Mouse (Mus musculus): ENCODE results near the gene Fah.

Gene Fah

DNA sequence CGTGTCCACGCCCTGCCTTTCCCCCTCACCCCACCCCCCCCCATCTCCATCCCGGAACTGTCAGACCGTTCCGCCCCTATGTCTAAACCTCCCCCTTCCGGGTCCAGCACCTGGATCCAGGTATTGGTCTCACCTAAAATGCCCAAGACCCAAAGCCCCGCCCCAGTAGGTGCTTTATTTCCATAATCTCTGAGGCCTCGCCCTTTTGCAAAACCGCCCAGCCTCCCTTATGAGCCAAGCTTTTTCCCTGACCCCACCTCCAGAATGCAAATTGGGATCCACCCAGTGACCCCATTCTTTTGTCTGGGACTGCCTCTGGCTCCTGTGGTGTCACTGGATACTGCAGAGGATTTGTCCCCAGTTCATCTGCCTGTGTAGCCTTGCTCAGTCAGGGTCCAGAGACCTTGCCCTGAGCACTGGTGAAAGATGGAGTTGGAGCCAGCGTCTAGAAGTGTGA is at the start of gene Fah:
Gene Fah (minus strand): TSS at position 430 of the 457 bp plus-strand sequence.
- DNase-seq, result peak; percentile 80

- peak; percentile 10 for DNase-seq
Measured at GRCm38 (mm10) chr7:84652740-84653139, 46.2 kb upstream of the Fah start.

DNA sequence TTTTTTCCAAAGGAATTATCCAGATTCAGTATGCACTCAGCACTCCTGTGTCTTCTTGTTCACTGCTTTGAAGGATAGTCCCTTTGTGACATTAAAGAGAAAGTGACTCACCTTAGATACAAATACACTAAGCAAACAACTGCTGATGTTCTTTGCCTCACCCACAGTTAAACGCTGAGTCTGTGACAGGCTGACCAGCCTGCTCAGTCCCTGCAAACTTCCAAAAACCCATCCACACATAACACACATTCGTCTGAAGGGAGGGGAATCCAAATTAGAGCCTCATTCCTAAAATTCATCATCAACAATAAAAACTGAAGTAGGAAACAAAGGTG is 45.4 kb upstream of the Fah start:
- no peak for DNase-seq

GRCm38 (mm10) chr7:84651303-84651986 is 44.9 kb upstream of the Fah start:
- no peak for DNase-seq

- DNase-seq, result no peak
Measured at GRCm38 (mm10) chr7:84649016-84649415, 42.5 kb upstream of the Fah start.

GRCm38 (mm10) chr7:84646256-84646655 is 39.7 kb upstream of the Fah start:
- no peak for DNase-seq

GRCm38 (mm10) chr7:84643270-84643998 is 36.9 kb upstream of the Fah start:
- DNase-seq, result no peak

GRCm38 (mm10) chr7:84642159-84642928 is 35.8 kb upstream of the Fah start:
- peak; percentile 30 for DNase-seq

- no peak for DNase-seq
Measured at GRCm38 (mm10) chr7:84636939-84637338, 30.4 kb upstream of the Fah start.

DNA sequence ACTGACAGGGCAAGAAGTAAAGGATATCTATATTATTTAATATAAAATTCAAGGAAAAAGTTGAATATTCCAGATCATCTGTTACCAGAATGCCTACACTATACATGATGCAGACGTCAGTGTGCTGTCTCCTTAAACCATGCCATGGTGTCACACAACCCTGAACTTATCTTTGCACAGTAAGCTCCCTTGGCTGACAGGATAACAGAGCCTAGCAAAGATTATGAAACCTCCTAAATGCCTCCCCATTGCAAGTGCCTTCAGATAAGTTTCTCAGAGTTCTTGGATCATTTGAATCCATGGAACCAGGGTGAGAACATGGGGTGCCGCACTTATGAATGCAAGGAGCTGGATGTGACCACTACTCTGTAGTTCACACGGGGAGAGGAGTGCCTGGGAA is 25.4 kb upstream of the Fah start:
- no peak for DNase-seq

GRCm38 (mm10) chr7:84623718-84624117 is 17.2 kb upstream of the Fah start:
- DNase-seq, result no peak

- no peak for DNase-seq
Measured at GRCm38 (mm10) chr7:84620956-84621355, 14.4 kb upstream of the Fah start.

DNA sequence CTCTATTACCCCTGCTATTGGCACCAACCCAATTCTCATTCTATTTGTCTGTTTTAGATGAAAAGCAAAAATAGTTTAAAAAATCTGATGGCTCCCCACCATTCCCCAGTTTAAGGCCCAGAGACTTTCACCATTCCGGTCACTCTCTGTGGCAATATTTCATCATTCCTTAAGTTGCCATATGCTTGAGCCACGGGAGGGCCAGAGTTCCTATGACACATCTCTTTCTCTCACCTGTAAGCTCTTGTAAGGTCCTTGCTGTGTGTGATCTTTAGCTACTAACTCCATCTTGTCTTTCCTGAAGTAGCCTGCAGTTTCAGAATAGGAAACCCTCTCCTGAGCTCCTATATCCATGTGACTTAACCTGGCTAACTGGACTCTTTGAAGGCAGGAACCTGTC is 12.4 kb upstream of the Fah start:
- DNase-seq, result no peak

GRCm38 (mm10) chr7:84612445-84612844 is 5.9 kb upstream of the Fah start:
- DNase-seq, result no peak

GRCm38 (mm10) chr7:84611609-84612008 is 5.1 kb upstream of the Fah start:
- no peak for DNase-seq

DNA sequence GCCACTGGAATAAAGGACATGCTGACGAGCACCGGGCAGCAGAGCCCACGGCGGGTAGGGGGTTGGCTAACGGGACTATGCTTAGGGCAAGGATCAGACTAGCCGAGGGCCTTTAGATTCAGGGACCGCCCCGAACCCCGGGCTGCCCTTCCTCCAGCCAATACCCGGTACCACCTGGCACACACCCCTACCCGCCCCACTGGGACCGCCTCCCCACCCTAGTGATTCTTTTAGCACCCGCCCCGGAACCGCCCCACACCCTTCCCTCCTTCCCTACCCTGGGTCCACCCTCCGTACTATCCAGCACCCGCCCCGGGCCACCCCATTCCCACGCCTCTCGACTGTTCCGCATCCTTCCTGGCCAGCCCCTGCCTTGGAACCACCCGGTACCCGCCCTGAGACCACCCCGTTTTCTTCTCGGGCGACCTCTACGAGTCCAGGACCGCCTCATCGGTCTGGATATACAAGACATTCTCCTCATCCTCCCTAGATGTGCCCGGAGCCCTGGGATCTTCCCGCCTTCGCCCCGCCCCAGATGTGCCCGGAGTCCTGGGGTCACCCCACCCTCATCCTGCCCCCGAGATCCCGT is 724 bp downstream of the Fah start:
- peak; percentile 94 for DNase-seq

DNA sequence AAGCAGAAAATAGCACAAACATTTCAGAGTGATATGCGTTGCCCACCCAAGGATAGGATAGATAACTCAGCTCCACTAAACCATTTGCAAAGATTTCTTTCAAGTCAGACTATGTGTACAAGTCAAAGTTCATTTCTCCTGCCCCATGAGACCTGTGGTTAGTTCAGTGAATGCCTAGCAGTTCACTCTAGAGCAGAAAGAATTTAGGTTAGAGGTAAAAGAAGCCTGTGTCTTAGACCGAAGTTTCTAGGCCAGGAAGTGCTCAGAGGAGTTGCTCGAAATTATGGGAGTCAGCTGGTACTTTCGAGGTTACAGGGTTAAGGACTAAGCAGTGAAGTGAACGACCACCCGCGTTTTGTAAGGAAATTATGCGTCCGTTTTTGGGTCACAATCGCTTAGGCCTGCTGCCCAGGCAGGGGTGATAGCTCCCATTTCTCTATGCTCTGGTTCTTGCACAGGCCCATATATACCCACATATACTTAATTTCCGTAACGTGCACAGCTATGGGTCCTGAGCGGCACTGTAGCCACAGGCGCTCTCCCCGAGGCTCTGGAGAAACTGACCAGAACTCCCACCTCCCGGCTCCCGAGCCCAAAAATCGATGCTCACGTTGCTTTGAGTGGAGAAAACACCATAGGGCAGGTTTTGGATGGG is 1.4 kb downstream of the Fah start:
- DNase-seq, result peak; percentile 24

- DNase-seq, result peak; percentile 81
Measured at GRCm38 (mm10) chr7:84604501-84604900, 2.0 kb downstream of the Fah start.

GRCm38 (mm10) chr7:84601331-84601730 is 5.2 kb downstream of the Fah start:
- no peak for DNase-seq

GRCm38 (mm10) chr7:84600631-84601030 is 5.9 kb downstream of the Fah start:
- no peak for DNase-seq

DNA sequence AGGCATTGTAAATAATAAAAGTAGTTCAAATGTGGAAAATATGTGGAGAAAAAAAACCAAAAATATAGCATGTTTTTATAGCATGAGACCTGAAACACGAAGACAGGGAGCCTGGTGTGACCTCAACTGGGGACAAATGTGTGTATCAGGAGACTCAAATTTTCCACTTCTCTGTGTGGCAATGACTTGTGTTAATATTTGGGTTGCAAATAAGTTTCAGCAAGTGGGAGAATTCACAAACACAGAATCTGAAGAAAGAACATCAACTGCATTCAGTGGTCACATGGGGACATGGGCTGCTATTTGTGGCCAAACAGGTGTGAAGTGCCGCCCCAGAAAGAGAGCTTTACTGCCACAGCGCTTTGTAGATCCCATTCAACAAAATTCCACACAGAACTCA is 9.9 kb downstream of the Fah start:
- no peak for DNase-seq

- DNase-seq, result no peak
Measured at GRCm38 (mm10) chr7:84596002-84596401, 10.5 kb downstream of the Fah start.

DNA sequence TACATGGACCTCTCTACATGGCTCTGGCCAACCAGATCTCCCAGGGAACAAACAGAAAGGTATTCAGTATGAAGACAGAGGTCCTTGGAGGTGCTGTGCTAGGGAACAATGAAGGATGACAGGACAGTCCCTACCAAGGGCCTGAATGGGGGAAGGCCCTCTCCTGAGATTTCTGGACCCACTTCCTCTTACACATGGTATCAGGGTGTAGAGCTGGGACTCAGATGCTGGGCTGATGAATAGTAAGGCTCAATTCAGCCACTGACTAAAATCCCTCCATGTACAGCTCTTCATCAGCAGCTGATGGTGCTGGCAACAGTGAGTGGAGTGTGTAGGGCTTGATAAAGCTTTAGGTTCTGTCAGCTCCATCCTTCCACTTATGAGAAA is 11.6 kb downstream of the Fah start:
- DNase-seq, result no peak

Data from kidney, postnatal 14 days (tissue).